ENCODE assay signal across 25 mouse cellular contexts in genomic region chr2:65095571-65095970, GRCm38 (mm10).
DNase-seq lines count a peak whose midpoint lies in the region; ATAC-seq and TF ChIP-seq lines count a peak whose summit lies in the region.
"Had no signal": no experiment of that assay in that cellular context is flagged by ENCODE, and none has a peak within 500 bp of the region (broad histone marks: within the 10 kb centered on the region; RNA-seq: fewer than 3 reads in every experiment).

No protein-coding gene starts in this region.

- H3K36me3 ChIP-seq in heart, embryonic 14.5 days (ENCODE audit: control insufficient read depth, insufficient read depth, low read length) = peaks cover 24% of the 10 kb centered on the region
- H3K36me3 ChIP-seq in intestine, embryonic 16.5 days (ENCODE audit: control insufficient read depth, insufficient read depth, low read length) = no peaks in the 10 kb centered on the region
- no peaks in the 10 kb centered on the region; the same call in 1 of the 2 replicates for H3K36me3 ChIP-seq in intestine, embryonic 15.5 days
- no peaks in the 10 kb centered on the region for H3K36me3 ChIP-seq in lung, embryonic 16.5 days (ENCODE audit: control insufficient read depth, insufficient read depth, low read length)
- H3K36me3 ChIP-seq: forebrain, embryonic 12.5 days had no signal

- 22% methylated on average over 6 of the region's 6 CpGs for WGBS in heart, embryonic 14.5 days
- WGBS in intestine, embryonic 16.5 days = 55% methylated on average over 6 of the region's 6 CpGs
- WGBS in intestine, embryonic 15.5 days = 57% methylated on average over 6 of the region's 6 CpGs
- WGBS in lung, embryonic 16.5 days = 38% methylated on average over 6 of the region's 6 CpGs

- peaks cover 5 to 22% of the 10 kb centered on the region in 2 experiments for H3K4me1 ChIP-seq in heart, embryonic 14.5 days (ENCODE audit: control insufficient read depth in 2 of 2, insufficient read depth in 2 of 2, low read length in 2 of 2)
- no peaks in the 10 kb centered on the region for H3K4me1 ChIP-seq in intestine, embryonic 16.5 days (ENCODE audit: control insufficient read depth, insufficient read depth, low read length)
- H3K4me1 ChIP-seq in intestine, embryonic 15.5 days (replicated peaks) = no peaks in the 10 kb centered on the region
- peaks cover 3% of the 10 kb centered on the region for H3K4me1 ChIP-seq in lung, embryonic 16.5 days (replicated peaks; ENCODE audit: control insufficient read depth, insufficient read depth, low read length)
- H3K4me1 ChIP-seq in embryonic fibroblast, embryonic 13.5 days (ENCODE audit: control insufficient read depth, insufficient read depth, low read length) = 0 out of 2 replicates have a peak, but pooled peaks cover 2% of the 10 kb centered on the region

- DNase-seq in heart, postnatal 14 days = no peak
- DNase-seq in lung, postnatal 14 days = no peak
- DNase-seq: adrenal gland, adult 8-10 months; cerebellum, adult 2 months; cerebellum, postnatal 14 days; forebrain, postnatal 0 days; kidney, adult 18-20 months; layer of hippocampus, adult 9-11 months; liver; lung, postnatal 10 days; spleen, adult 18-20 months; thymus, adult 18-20 months; thymus, postnatal 25 days had no signal

- H3K4me3 ChIP-seq in heart, embryonic 14.5 days (ENCODE audit: control insufficient read depth in 1 of 2, insufficient read depth in 1 of 2, low read depth in 1 of 2, low read length in 2 of 2) = no peak overlapping the region
- H3K4me3 ChIP-seq in intestine, embryonic 16.5 days (ENCODE audit: low read length) = no peak overlapping the region
- no peak overlapping the region for H3K4me3 ChIP-seq in intestine, embryonic 15.5 days (replicated peaks)
- H3K4me3 ChIP-seq in lung, embryonic 16.5 days (ENCODE audit: low read length) = no peak overlapping the region
- H3K4me3 ChIP-seq in embryonic fibroblast, embryonic 13.5 days (ENCODE audit: insufficient read depth, low read length) = no peak overlapping the region
- H3K4me3 ChIP-seq: forebrain, embryonic 12.5 days had no signal

- TF ChIP-seq CTCF in embryonic fibroblast, embryonic 13.5 days (IDR thresholded peaks at IDR 0.05; ENCODE audit: borderline replicate concordance, insufficient read depth, low read length) = no peak

- intact Hi-C loops in heart, postnatal 14 days (cut with DNase I) = no loop called here

- no peak overlapping the region for H3K4me2 ChIP-seq in heart, embryonic 14.5 days (ENCODE audit: low read length)
- H3K4me2 ChIP-seq in intestine, embryonic 16.5 days (ENCODE audit: low read depth, low read length) = no peak overlapping the region
- no peak overlapping the region for H3K4me2 ChIP-seq in intestine, embryonic 15.5 days (replicated peaks)
- H3K4me2 ChIP-seq in lung, embryonic 16.5 days (ENCODE audit: low read depth, low read length) = no peak overlapping the region
- H3K4me2 ChIP-seq: forebrain, embryonic 12.5 days; hindbrain, embryonic 14.5 days; midbrain, embryonic 11.5 days had no signal

- no peaks in the 10 kb centered on the region for H3K9me3 ChIP-seq in heart, embryonic 14.5 days (ENCODE audit: control insufficient read depth, low read length)
- no peaks in the 10 kb centered on the region for H3K9me3 ChIP-seq in intestine, embryonic 16.5 days (ENCODE audit: control insufficient read depth, low read length)
- no peaks in the 10 kb centered on the region for H3K9me3 ChIP-seq in intestine, embryonic 15.5 days
- H3K9me3 ChIP-seq in lung, embryonic 16.5 days (ENCODE audit: control insufficient read depth, low read length) = no peaks in the 10 kb centered on the region
- H3K9me3 ChIP-seq: forebrain, embryonic 12.5 days had no signal

- ATAC-seq in heart, embryonic 14.5 days (ENCODE audit: insufficient number of reproducible peaks, insufficient read depth, low FRiP score, low read depth) = peak; percentile 54; the same call in 1 of the 2 replicates
- 0 out of 2 replicates have a peak, but pooled peaks have one; percentile 40 for ATAC-seq in intestine, embryonic 16.5 days
- ATAC-seq in intestine, embryonic 15.5 days = no peak
- ATAC-seq in lung, embryonic 16.5 days (ENCODE audit: low read depth) = peak; percentile 82
- ATAC-seq: CD4-positive, CD25-positive, alpha-beta regulatory T cell, adult 4 months; forebrain, postnatal 0 days; midbrain, embryonic 16.5 days had no signal

- TF ChIP-seq POLR2A in embryonic fibroblast, embryonic 13.5 days (IDR thresholded peaks at IDR 0.05; ENCODE audit: low read depth, low read length) = no peak

- H3K27me3 ChIP-seq in heart, embryonic 14.5 days (ENCODE audit: control insufficient read depth, insufficient read depth, low read length) = no peaks in the 10 kb centered on the region
- H3K27me3 ChIP-seq in intestine, embryonic 16.5 days (replicated peaks; ENCODE audit: control insufficient read depth, insufficient read depth, low read length) = no peaks in the 10 kb centered on the region
- no peaks in the 10 kb centered on the region for H3K27me3 ChIP-seq in intestine, embryonic 15.5 days (replicated peaks)
- H3K27me3 ChIP-seq in lung, embryonic 16.5 days (ENCODE audit: control insufficient read depth, insufficient read depth, low read depth, low read length) = no peaks in the 10 kb centered on the region
- H3K27me3 ChIP-seq: forebrain, embryonic 12.5 days had no signal

- H3K9ac ChIP-seq in heart, embryonic 14.5 days (ENCODE audit: low read length) = no peak overlapping the region
- no peak overlapping the region for H3K9ac ChIP-seq in intestine, embryonic 16.5 days (ENCODE audit: low read depth, low read length)
- no peak overlapping the region for H3K9ac ChIP-seq in intestine, embryonic 15.5 days
- H3K9ac ChIP-seq in lung, embryonic 16.5 days (ENCODE audit: low read length) = no peak overlapping the region
- H3K9ac ChIP-seq: forebrain, embryonic 12.5 days; forebrain, postnatal 0 days; hindbrain, embryonic 14.5 days; liver, embryonic 14.5 days had no signal

- H3K27ac ChIP-seq in heart, embryonic 14.5 days (replicated peaks in 1 of 2; ENCODE audit: control insufficient read depth in 1 of 2, insufficient read depth in 1 of 2, low read depth in 2 of 2, low read length in 2 of 2) = peak overlapping the region in 1 of 2 experiments; percentile 64; a peak in 2 of 4 replicates
- no peak overlapping the region for H3K27ac ChIP-seq in intestine, embryonic 16.5 days (ENCODE audit: low read length)
- H3K27ac ChIP-seq in intestine, embryonic 15.5 days = no peak overlapping the region
- peak overlapping the region; percentile 61 for H3K27ac ChIP-seq in lung, embryonic 16.5 days (ENCODE audit: low read length)
- H3K27ac ChIP-seq in embryonic fibroblast, embryonic 13.5 days (ENCODE audit: insufficient read depth, low read length) = peak overlapping the region; percentile 39; the same call in 1 of the 2 replicates
- H3K27ac ChIP-seq: forebrain, embryonic 12.5 days; hindbrain, embryonic 14.5 days; liver, embryonic 14.5 days; stomach, postnatal 0 days had no signal

Comparison
In these comparisons a context has a peak if more than half of its experiments do, and no peak if none do; other contexts are left out.
1. H3K27ac ChIP-seq: peak in lung, embryonic 16.5 days (single experiment) and embryonic fibroblast, embryonic 13.5 days (single experiment); none in intestine, embryonic 16.5 days (single experiment) and intestine, embryonic 15.5 days (single experiment).